Mouse (Mus musculus) forebrain, postnatal 0 days (tissue): Measurements from ENCODE around the gene Ocm. TPM values are rescaled to one million over a fixed set of nuclear protein-coding genes. Genes with fewer than 3 reads are reported as not detected.

ENCODE experiments used
- ATAC-seq: fragments of 200-750 bp; cut with Nextera tagmentation; 2 replicates; pipeline ENCODE4 v1.8.0; 2017; ENCODE audit warnings: mild to moderate bottlenecking, moderate library complexity
- DNase-seq: peaks from one replicate; pipeline ENCODE4 v3.0.0-alpha.2; 2015
- H3K27ac ChIP-seq: fragments of 300-500 bp; sonication (generic); 2 replicates; pipeline ENCODE4 v1.5.1; 2014; ENCODE audit warnings: low read depth, mild to moderate bottlenecking, antibody characterized with exemption, low read length, moderate library complexity, mixed read lengths
- H3K27me3 ChIP-seq: fragments of 300-500 bp; sonication (generic); 2 replicates; pipeline ENCODE4 v1.6.1; 2014; ENCODE audit warnings: mild to moderate bottlenecking, low read length, mixed read lengths; ENCODE audit not compliant: insufficient read depth
- H3K36me3 ChIP-seq: fragments of 300-500 bp; sonication (generic); 2 replicates; pipeline ENCODE4 v1.6.1; 2014; ENCODE audit warnings: mild to moderate bottlenecking, moderate library complexity; ENCODE audit not compliant: insufficient read depth
- H3K4me1 ChIP-seq: fragments of 300-500 bp; sonication (generic); 2 replicates; pipeline ENCODE4 v1.6.1; 2014; ENCODE audit warnings: antibody characterized with exemption; ENCODE audit not compliant: insufficient read depth
- H3K4me2 ChIP-seq: fragments of 300-500 bp; sonication (generic); 2 replicates; pipeline ENCODE4 v1.6.1; 2014; ENCODE audit warnings: low read depth, mild to moderate bottlenecking, moderate library complexity
- H3K4me3 ChIP-seq: fragments of 300-500 bp; sonication (generic); 2 replicates; pipeline ENCODE4 v1.5.1; 2014; ENCODE audit warnings: low read depth, low read length, mixed read lengths
- H3K9ac ChIP-seq: fragments of 300-500 bp; sonication (generic); 2 replicates; pipeline ENCODE4 v1.6.1; 2014; ENCODE audit warnings: mild to moderate bottlenecking
- H3K9me3 ChIP-seq: fragments of 300-500 bp; sonication (generic); 2 replicates; pipeline ENCODE4 v1.6.1; 2016; ENCODE audit warnings: low read length
- CTCF ChIP-seq: sonication (generic); IDR thresholded peaks from 2 replicates; pipeline ENCODE4 v1.5.1; 2016; ENCODE audit warnings: antibody characterized with exemption, control low read depth, low read depth
- whole genome bisulfite sequencing: fragments of 180-500 bp; shearing (Covaris S2); extraction: QIAGEN DNeasy Blood & Tissue Kit; methylation state at CpG from one replicate; pipeline ENCODE4 v1.1.7; 2014; 5-methylcytosine and 5-hydroxymethylcytosine counted together
- polyA plus RNA-seq: library from polyadenylated mRNA; unstranded; fragments of >200 nt; fragmentation: Nextera tagmentation; extraction: Ambion mirVana; gene quantifications from 2 replicates; pipeline ENCODE4 v1.2.1, GENCODE M21; 2015
- total RNA-seq: library from RNA; depleted of rRNA; stranded (reverse); fragments of >200 nt; gene quantifications from 2 replicates; pipeline ENCODE4 v1.2.3, GENCODE M21; 2014; rRNA removed

The Ocm gene
- not detected in 2 replicates for total RNA-seq
- 0.98 TPM in 1 of 2 replicates, not detected in the other for polyA plus RNA-seq

GRCm38 (mm10) chr5:144026620-144027263 lies at the start of gene Ocm:
Gene Ocm (minus strand): TSS chr5:144026670.
- Histone ChIP-seq H3K4me1 (no peaks in the 10 kb centered on the region), H3K4me2 (no peak within 1 kb of the TSS), H3K36me3 (no peaks in the 10 kb centered on the region), H3K27me3 (no peaks in the 10 kb centered on the region), H3K4me3 (no peak within 1 kb of the TSS), H3K27ac (no peak within 1 kb of the TSS), H3K9me3 (no peaks in the 10 kb centered on the region), H3K9ac (no peak within 1 kb of the TSS)
- TF ChIP-seq CTCF, result no peak
- ATAC-seq (no peak), DNase-seq (no peak)
- WGBS, result 79% methylated on average over 11 of the region's 11 CpGs

GRCm38 (mm10) chr5:144071249-144071648 lies 44.8 kb upstream of the Ocm start:
- Histone ChIP-seq H3K4me1 (no peaks in the 10 kb centered on the region), H3K4me2 (no peak overlapping the region), H3K4me3 (no peak overlapping the region), H3K9me3 (no peaks in the 10 kb centered on the region), H3K36me3 (no peaks in the 10 kb centered on the region), H3K27ac (no peak overlapping the region), H3K9ac (no peak overlapping the region), H3K27me3 (no peaks in the 10 kb centered on the region)
- WGBS, result 41% methylated on average over 1 of the region's 1 CpGs
- DNase-seq (no peak), ATAC-seq (no peak)
- TF ChIP-seq CTCF, result no peak

GRCm38 (mm10) chr5:144070064-144070463 lies 43.6 kb upstream of the Ocm start:
- ATAC-seq (no peak), DNase-seq (no peak)
- Histone ChIP-seq H3K27me3 (no peaks in the 10 kb centered on the region), H3K9ac (no peak overlapping the region), H3K36me3 (no peaks in the 10 kb centered on the region), H3K4me1 (no peaks in the 10 kb centered on the region), H3K4me3 (no peak overlapping the region), H3K27ac (no peak overlapping the region), H3K9me3 (no peaks in the 10 kb centered on the region), H3K4me2 (no peak overlapping the region)
- TF ChIP-seq CTCF, result no peak
- 95% methylated on average over 1 of the region's 1 CpGs for WGBS

- Histone ChIP-seq H3K4me2 (no peak overlapping the region), H3K9ac (no peak overlapping the region), H3K4me1 (no peaks in the 10 kb centered on the region), H3K27ac (no peak overlapping the region), H3K4me3 (no peak overlapping the region), H3K9me3 (no peaks in the 10 kb centered on the region), H3K36me3 (no peaks in the 10 kb centered on the region), H3K27me3 (no peaks in the 10 kb centered on the region)
- no peak for TF ChIP-seq CTCF
- ATAC-seq (no peak), DNase-seq (no peak)
- 89% methylated on average over 2 of the region's 2 CpGs for WGBS
These were observed 39.6 kb upstream of the Ocm start for GRCm38 (mm10) chr5:144066036-144066435.

GRCm38 (mm10) chr5:144064093-144064492 lies 37.6 kb upstream of the Ocm start:
- no peak for TF ChIP-seq CTCF
- H3K4me3 ChIP-seq, result no peak overlapping the region
- no peaks in the 10 kb centered on the region for H3K27me3 ChIP-seq
- H3K4me1 ChIP-seq, result no peaks in the 10 kb centered on the region
- H3K9ac ChIP-seq, result no peak overlapping the region
- ATAC-seq, result no peak
- no peak overlapping the region for H3K4me2 ChIP-seq
- DNase-seq, result no peak
- H3K9me3 ChIP-seq, result no peaks in the 10 kb centered on the region
- no peak overlapping the region for H3K27ac ChIP-seq
- no peaks in the 10 kb centered on the region for H3K36me3 ChIP-seq
- WGBS, result 47% methylated on average over 5 of the region's 5 CpGs

- no peak for ATAC-seq
These were observed 27.9 kb upstream of the Ocm start for GRCm38 (mm10) chr5:144054340-144054739.

GRCm38 (mm10) chr5:144053450-144053849 lies 27.0 kb upstream of the Ocm start:
- H3K27me3 ChIP-seq, result no peaks in the 10 kb centered on the region
- H3K9ac ChIP-seq, result no peak overlapping the region
- no peak overlapping the region for H3K4me2 ChIP-seq
- DNase-seq, result no peak
- H3K36me3 ChIP-seq, result no peaks in the 10 kb centered on the region
- no peak overlapping the region for H3K4me3 ChIP-seq
- H3K4me1 ChIP-seq, result no peaks in the 10 kb centered on the region
- ATAC-seq, result no peak
- no peaks in the 10 kb centered on the region for H3K9me3 ChIP-seq
- H3K27ac ChIP-seq, result no peak overlapping the region
- WGBS, result 50% methylated on average over 3 of the region's 3 CpGs
- TF ChIP-seq CTCF, result no peak

More at GRCm38 (mm10) chr5:144054340-144054739, 27.9 kb upstream of the Ocm start:
- TF ChIP-seq CTCF, result no peak
- H3K27me3 ChIP-seq, result no peaks in the 10 kb centered on the region
- no peak overlapping the region for H3K4me3 ChIP-seq
- H3K4me2 ChIP-seq, result no peak overlapping the region
- H3K9me3 ChIP-seq, result no peaks in the 10 kb centered on the region
- H3K9ac ChIP-seq, result no peak overlapping the region
- no peak for DNase-seq
- no peaks in the 10 kb centered on the region for H3K36me3 ChIP-seq
- no peaks in the 10 kb centered on the region for H3K4me1 ChIP-seq
- H3K27ac ChIP-seq, result no peak overlapping the region
- 91% methylated on average over 6 of the region's 6 CpGs for WGBS
